Mouse (Mus musculus): ENCODE results near the gene Capn2. TPM values are rescaled to one million over a fixed set of nuclear protein-coding genes. Genes with fewer than 3 reads are reported as not detected.

Capn2 gene
- 4.2 and 6.8 TPM in 2 replicates for polyA plus RNA-seq (2012; rRNA removed; ENCODE audit: low replicate concordance)

DNA sequence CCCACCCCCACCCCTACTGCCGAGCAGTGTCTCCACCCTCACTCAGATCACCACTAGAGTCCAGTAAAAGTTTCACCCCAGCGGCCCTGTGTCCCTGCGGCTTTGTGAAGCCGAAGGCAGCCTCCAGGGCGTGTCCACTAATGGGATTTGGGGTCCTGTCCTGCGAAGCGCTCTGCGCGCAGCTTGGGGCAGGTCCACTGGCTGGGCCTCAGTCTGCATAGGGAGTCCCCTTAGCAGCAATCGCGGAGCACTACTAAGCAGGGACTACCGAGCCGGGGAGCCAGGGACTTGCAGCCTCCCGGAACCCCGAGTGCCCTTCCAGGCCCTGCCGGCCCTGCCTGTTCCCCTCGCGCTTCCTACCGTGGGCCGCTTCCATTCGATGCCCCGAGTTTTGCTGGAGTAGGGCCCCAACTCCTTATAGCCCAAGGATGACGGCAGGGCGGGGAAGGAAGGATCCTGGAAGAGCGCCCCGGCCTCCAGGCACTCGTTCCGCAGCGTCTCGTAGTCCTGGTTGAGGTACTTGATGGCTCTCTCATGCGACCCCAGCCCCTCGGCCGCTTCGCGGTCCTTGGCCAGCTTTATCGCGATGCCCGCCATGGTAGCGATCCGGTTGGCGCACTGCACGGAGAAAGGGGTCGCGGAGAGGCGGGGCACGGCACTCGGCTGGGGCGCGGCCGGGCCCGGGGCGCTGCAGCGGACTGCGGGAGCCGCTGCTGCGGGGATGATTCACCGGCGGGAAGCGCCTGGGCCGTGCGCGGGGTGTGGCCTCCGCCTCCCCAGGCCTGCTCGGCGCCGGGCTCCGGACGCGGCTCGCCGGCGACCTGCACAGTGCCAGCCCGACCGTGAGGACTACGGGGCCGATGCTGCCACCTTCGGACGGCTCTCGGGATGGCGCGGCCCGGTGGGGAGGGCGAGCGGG, at the start of gene Capn2:
Capn2 (minus strand) TSS at position 851 of the 919 bp plus-strand sequence.

DNA sequence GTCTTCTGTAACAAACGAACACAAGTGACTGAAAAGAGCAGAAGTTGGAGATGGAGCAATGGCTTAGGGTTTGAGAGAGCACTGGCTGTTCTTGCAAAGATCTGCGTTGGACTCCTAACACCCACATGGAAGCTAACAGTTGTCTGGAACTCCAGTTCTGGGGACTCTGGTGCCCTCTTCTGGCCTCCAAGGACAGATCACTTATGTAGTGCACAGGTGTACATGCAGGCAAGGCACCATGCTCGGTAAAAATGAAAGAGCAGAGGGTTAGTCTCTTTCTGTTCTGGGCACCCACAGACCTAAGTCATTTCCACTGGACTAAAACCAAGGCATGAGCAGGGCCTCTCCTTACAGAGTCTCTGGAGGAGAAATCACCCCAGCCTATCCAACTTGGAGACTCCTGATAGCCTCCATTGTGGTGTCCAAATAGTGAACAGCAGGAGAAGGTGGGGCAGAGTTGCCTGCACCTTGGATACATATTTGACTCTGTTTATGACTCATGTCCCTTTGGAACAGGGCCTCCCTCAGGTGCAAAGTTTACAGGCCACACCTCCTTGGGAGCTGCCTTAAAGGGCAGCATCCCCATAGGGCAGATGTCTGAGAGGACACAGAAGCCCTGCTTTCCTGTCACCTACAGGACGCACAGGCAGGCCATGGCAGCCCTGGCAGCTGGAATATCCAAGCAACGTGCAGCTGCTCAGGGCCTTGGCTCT, 47.2 kb upstream of the Capn2 start, which contains the start of gene Capn8:
Capn8 (plus strand) TSS at position 600 of the 713 bp plus-strand sequence.

Other genes with a start within 250 kb of the Capn2 start
- gene Degs1, start 234.8 kb downstream of the Capn2 start, polyA plus RNA-seq (2012; rRNA removed; ENCODE audit: low replicate concordance): 10.4 and 21.8 TPM in 2 replicates
- gene Fbxo28, start 176.0 kb downstream of the Capn2 start, polyA plus RNA-seq (2012; rRNA removed; ENCODE audit: low replicate concordance): 3.5 and 9.2 TPM in 2 replicates
- gene Trp53bp2, start 108.4 kb downstream of the Capn2 start, polyA plus RNA-seq (2012; rRNA removed; ENCODE audit: low replicate concordance): 10.2 and 13.4 TPM in 2 replicates
- 0.81 and 2.9 TPM in 2 replicates for gene Capn8, start 47.4 kb upstream of the Capn2 start, polyA plus RNA-seq (2012; rRNA removed; ENCODE audit: low replicate concordance)
- gene Ccdc185, start 231.6 kb upstream of the Capn2 start, polyA plus RNA-seq (2012; rRNA removed; ENCODE audit: low replicate concordance): not detected in 2 replicates
- 0.72 and 0.81 TPM in 2 replicates for gene Susd4, start 246.3 kb upstream of the Capn2 start, polyA plus RNA-seq (2012; rRNA removed; ENCODE audit: low replicate concordance)

Measured in duodenum, adult 2 months (tissue).